Mouse (Mus musculus) kidney, embryonic 16.5 days (tissue): ENCODE results near the gene Gm9125. TPM values are rescaled to one million over a fixed set of nuclear protein-coding genes. Genes with fewer than 3 reads are reported as not detected.
"Not testable (repeated sequence)": the region's sequence is repeated elsewhere in the genome, so short reads cannot be mapped to it uniquely, and the experiment has no call there.

Experiments
- ATAC-seq: fragments of 200-750 bp; cut with Nextera tagmentation; 2 replicates; pipeline ENCODE4 v1.8.0; 2017; ENCODE audit warnings: moderate TSS enrichment; ENCODE audit not compliant: low FRiP score, low TSS enrichment
- H3K27ac ChIP-seq: fragments of 300-500 bp; sonication (generic); 2 replicates; pipeline ENCODE4 v1.5.1; 2014; ENCODE audit warnings: low read length
- H3K27me3 ChIP-seq: fragments of 300-500 bp; sonication (generic); 2 replicates; pipeline ENCODE4 v1.6.1; 2014; ENCODE audit warnings: low read length, control low read depth, mixed read lengths; ENCODE audit not compliant: insufficient read depth
- H3K36me3 ChIP-seq: fragments of 300-500 bp; sonication (generic); 2 replicates; pipeline ENCODE4 v1.6.1; 2014; ENCODE audit warnings: low read length, control low read depth, mixed read lengths; ENCODE audit not compliant: insufficient read depth
- H3K4me1 ChIP-seq: fragments of 300-500 bp; sonication (generic); 2 replicates; pipeline ENCODE4 v1.6.1; 2014; ENCODE audit warnings: low read length, control low read depth, mixed read lengths; ENCODE audit not compliant: insufficient read depth
- H3K4me2 ChIP-seq: fragments of 300-500 bp; sonication (generic); replicated peaks from 2 replicates; pipeline ENCODE4 v1.6.1; 2014; ENCODE audit warnings: low read depth, low read length
- H3K4me3 ChIP-seq: fragments of 300-500 bp; sonication (generic); 2 replicates; pipeline ENCODE4 v1.5.1; 2014; ENCODE audit warnings: mild to moderate bottlenecking, low read length
- H3K9ac ChIP-seq: fragments of 300-500 bp; sonication (generic); replicated peaks from 2 replicates; pipeline ENCODE4 v1.6.1; 2014; ENCODE audit warnings: low read length
- H3K9me3 ChIP-seq: fragments of 300-500 bp; sonication (generic); 2 replicates; pipeline ENCODE4 v1.6.1; 2016; ENCODE audit warnings: low read length, control low read depth
- whole genome bisulfite sequencing: fragments of 180-500 bp; shearing (Covaris S2); extraction: QIAGEN DNeasy Blood & Tissue Kit; methylation state at CpG from one replicate; pipeline ENCODE4 v1.1.7; 2014; 5-methylcytosine and 5-hydroxymethylcytosine counted together
- polyA plus RNA-seq: library from polyadenylated mRNA; unstranded; fragments of >200 nt; fragmentation: Nextera tagmentation; extraction: Ambion mirVana; gene quantifications from 2 replicates; pipeline ENCODE4 v1.2.1, GENCODE M21; 2015

Gm9125 gene
- not detected in 2 replicates for polyA plus RNA-seq

DNA sequence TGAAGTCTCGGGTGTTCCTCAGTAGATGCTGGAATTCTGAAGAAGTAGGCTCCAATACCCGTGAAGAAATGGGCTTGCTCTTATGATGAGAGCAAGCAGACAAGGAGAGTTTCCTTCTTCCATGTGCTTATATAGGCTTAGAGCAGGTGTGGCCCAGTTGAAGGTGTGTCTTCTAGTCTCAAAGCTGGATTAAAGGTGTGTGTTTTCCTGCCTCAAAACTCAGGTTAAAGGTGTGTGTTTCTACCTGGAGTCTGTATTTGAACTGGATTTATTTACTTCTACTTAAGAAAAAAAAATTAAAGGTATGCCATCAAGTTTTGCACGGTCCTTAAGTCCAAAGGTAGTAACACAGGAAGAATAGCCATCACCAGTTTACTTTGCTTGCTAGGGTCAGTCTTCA is at the start of gene Gm9125:
Gene Gm9125 (minus strand): TSS at position 101 of the 400 bp plus-strand sequence.
- H3K4me1 ChIP-seq, H3K9me3 ChIP-seq: not testable (repeated sequence)
- 81% methylated on average over 1 of the region's 3 CpGs for WGBS

DNA sequence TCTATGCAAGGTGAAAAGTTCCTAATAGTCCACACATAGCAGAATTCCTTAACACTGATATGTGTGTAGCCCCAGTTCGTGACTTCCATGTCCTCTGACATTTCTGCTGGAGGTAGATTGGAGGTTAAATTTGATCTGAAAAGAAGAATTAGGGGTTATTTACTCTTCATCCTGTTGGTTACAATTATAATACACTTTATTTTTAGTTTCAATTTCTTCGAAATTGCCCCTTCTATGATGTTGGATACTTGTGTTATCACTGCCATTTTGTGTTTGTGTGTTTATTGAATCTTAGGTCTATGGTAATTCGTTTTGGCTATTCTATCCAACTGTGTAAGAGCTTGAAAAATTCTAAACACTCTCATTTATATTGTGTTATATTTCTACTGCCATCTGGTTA is 17.9 kb upstream of the Gm9125 start, which contains the start of gene Gm10697:
Gene Gm10697 (minus strand): TSS at position 101 of the 400 bp plus-strand sequence.
- H3K4me1 ChIP-seq, H3K27me3 ChIP-seq, H3K9me3 ChIP-seq, H3K36me3 ChIP-seq, H3K27ac ChIP-seq, H3K4me2 ChIP-seq, H3K9ac ChIP-seq, H3K4me3 ChIP-seq, ATAC-seq: not testable (repeated sequence)
- no CpG with 5 or more reads among the region's 3 CpGs for WGBS

More for the DNA sequence above, at the start of gene Gm9125:
- not testable (repeated sequence) for H3K36me3 ChIP-seq, H3K4me3 ChIP-seq, H3K4me2 ChIP-seq, H3K27ac ChIP-seq, ATAC-seq, H3K27me3 ChIP-seq, H3K9ac ChIP-seq

DNA sequence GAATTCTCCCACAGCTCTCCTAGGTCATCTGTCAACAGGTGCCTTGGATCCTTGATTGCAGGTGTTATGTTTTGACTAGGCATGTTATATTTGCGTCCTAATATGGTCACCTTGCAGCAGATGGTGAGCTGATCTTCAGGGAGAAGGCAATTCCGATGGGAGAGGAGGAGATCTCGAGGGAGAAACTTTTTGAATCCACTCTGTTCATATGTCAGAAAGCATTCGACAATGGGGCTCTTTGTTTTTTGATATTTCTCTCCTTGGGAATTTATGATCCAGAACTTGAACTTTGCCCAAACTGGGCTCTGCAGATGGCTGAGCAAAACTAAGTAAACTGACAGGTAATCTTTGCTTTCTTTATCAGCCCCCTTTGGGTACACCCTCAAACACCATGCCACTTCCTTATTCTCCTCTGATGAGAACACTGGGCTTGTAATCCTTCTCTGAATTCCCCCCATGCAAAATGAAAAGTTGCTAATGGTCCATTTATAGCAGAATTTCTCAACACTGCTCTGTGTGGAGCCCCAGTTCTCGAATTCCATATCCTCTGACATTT is 5.0 kb downstream of the Gm9125 start:
- H3K4me1 ChIP-seq, H3K9me3 ChIP-seq, H3K27me3 ChIP-seq, H3K4me3 ChIP-seq, H3K27ac ChIP-seq, H3K4me2 ChIP-seq, H3K9ac ChIP-seq, H3K36me3 ChIP-seq, ATAC-seq: not testable (repeated sequence)
- WGBS: no CpG with 5 or more reads among the region's 5 CpGs

DNA sequence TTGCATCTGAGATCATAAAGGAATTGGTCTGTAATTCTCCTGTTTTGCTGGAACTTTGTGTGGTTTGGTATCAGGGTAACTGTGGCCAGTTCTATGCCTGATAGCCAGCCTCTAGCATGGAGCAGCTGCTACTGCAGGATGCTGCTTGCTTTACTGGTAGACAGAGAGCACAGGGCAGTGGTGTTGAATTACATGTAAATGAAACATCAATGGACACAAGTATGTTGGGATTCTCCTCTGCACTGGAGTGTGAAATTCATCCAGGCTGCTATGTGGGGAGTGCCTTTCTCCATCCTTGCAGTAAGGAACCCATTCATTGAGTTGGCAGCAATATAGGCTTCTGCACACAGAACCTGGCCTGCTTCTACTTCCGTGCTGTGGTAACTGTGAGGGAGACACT is 16.4 kb downstream of the Gm9125 start:
- not testable (repeated sequence) for H3K4me2 ChIP-seq, H3K27ac ChIP-seq, H3K4me3 ChIP-seq, H3K27me3 ChIP-seq, H3K4me1 ChIP-seq, H3K9ac ChIP-seq, H3K9me3 ChIP-seq, H3K36me3 ChIP-seq
- 55% methylated on average over 1 of the region's 1 CpGs for WGBS
- peak; percentile 89 for ATAC-seq

DNA sequence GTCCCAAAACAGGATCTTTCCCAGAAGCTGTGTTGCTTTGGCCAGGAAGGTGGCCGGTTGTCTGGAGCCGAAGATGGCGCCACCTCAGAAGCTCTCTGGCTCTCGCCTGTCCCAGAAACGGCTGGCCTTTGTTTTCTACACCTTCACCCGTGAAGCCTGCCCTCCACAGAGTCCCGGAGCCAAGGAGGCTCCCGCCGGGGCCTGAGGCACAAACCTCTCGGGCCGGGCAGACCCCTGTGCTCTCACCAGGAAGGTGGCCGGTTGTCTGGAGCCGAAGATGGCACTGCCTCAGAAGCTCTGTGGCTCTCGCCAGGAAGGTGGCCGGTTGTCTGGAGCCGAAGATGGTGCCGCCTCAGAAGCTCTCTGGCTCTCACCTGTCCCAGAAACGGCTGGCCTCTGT is 20.3 kb downstream of the Gm9125 start:
- not testable (repeated sequence) for H3K4me2 ChIP-seq, H3K27me3 ChIP-seq, H3K4me3 ChIP-seq, H3K4me1 ChIP-seq, H3K9ac ChIP-seq, H3K9me3 ChIP-seq, H3K27ac ChIP-seq, H3K36me3 ChIP-seq, ATAC-seq
- WGBS: 95% methylated on average over 12 of the region's 18 CpGs

Other genes with a start within 250 kb of the Gm9125 start
- gene Tdpoz3, start 228.9 kb downstream of the Gm9125 start, polyA plus RNA-seq: not detected in 2 replicates
- gene Gm9117, start 111.3 kb downstream of the Gm9125 start, polyA plus RNA-seq: not detected in 2 replicates
- not detected in 2 replicates for gene Tdpoz5, start 93.6 kb downstream of the Gm9125 start, polyA plus RNA-seq
- gene Gm10697, start 17.8 kb upstream of the Gm9125 start, polyA plus RNA-seq: not detected in 2 replicates
- gene Gm10696, start 123.3 kb upstream of the Gm9125 start, polyA plus RNA-seq: not detected in 2 replicates
- not detected in 2 replicates for gene Gm5286, start 141.8 kb upstream of the Gm9125 start, polyA plus RNA-seq
- not detected in 2 replicates for gene Gm4778, start 209.2 kb upstream of the Gm9125 start, polyA plus RNA-seq